Mouse (Mus musculus) heart, adult 8-10 months (tissue): ENCODE measurements around the gene Hist1h2ae. TPM values are rescaled to one million over a fixed set of nuclear protein-coding genes. Genes with fewer than 3 reads are reported as not detected.
A peak's percentile ranks its signal among the peaks of the same experiment; 100 is the strongest.
"Not testable (repeated sequence)": the region's sequence is repeated elsewhere in the genome, so short reads cannot be mapped to it uniquely, and the experiment has no call there.

Experiments
- DNase-seq: peaks from one replicate; pipeline ENCODE4 v3.0.0; 2022; ENCODE audit warnings: low spot score
- total RNA-seq, 4 experiments: library from RNA; stranded (reverse); gene quantifications; 2 replicates each; pipeline ENCODE4 v1.2.4; 2022

The Hist1h2ae gene
- total RNA-seq, 4 experiments from 2014 or later, result 1.4 to 4.9 (median 1.6) TPM; not detected in 1

DNA sequence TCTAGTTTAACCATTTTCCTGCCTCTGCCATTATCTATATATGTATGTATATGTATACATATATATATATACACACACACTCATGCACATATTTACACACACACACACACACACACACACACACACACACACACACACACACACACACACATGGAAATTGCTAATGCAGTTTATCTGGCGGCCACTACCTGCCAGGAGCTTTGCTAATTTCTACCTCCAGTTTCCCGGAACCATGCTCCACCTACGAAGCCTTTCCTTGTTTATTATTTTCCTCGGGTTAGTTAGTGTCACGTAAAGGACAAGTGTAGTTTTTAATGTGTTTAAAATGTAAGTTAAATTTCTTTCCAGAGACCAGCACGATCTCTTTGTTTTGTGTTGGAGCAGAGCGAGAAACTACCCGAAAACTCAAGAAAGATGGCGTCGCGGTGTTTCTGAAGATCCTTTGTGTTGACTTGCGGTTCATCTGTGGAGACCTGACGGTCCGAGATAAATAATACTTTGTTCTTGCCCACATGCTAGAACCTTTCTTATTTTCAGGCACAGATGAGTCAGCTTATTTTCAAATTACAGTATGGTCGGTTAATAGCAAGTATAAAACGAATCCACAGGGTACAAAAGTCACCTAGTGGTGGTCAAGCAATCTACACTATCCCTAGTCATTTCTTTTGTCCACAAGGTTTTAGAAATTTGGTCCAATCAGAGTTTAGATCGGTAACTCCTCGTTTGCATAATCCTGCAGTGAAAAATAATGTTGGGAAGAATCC, 8.1 kb downstream of the Hist1h2ae start:
- no peak for DNase-seq

DNA sequence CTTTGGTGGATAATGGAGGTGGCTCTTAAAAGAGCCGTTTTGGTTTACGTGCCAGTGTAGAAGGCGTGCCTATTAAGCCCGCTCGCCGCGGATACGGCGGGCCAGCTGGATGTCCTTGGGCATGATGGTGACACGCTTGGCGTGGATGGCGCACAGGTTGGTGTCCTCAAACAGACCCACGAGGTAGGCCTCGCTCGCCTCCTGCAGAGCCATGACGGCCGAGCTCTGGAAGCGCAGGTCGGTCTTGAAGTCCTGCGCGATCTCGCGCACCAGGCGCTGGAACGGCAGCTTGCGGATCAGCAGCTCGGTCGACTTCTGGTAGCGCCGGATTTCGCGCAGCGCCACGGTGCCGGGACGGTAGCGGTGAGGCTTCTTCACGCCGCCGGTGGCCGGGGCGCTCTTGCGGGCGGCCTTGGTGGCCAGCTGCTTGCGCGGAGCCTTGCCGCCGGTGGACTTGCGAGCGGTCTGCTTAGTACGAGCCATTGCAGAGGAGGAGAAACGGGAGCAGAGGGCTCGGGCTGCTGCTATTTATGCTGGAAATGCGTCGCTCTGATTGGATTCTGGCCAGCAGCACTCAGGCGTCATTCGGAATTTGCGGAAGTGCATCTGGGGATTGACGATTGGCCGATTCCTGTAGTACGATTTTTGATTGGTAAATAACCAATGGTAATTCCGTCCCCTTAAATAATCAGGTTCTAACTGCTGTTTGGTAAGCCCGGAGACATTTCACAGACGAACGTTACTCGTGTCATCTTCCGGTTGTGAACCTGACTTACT, 8.9 kb downstream of the Hist1h2ae start, which contains the start of gene Hist1h3e:
TSS of gene Hist1h3e (minus strand) at position 487 of the 777 bp plus-strand sequence.
- peak; percentile 95 for DNase-seq

DNA sequence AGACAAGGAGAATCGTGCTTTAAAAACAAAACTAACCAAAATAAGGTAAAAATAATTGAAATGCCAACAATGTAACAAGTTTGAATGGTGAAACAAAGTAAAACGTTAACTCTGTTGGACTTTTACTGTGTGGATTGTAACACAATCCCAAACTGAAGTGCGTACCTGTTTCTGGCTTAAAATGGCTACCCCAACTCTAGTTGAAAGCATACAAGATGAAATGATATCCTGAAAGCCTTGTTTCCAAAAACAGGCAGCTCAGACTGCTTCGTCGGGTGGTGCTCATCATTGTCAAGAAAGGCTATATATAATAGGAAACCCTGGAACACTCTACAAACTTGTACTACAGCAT, 9.5 kb downstream of the Hist1h2ae start:
- DNase-seq, result not testable (repeated sequence)

DNA sequence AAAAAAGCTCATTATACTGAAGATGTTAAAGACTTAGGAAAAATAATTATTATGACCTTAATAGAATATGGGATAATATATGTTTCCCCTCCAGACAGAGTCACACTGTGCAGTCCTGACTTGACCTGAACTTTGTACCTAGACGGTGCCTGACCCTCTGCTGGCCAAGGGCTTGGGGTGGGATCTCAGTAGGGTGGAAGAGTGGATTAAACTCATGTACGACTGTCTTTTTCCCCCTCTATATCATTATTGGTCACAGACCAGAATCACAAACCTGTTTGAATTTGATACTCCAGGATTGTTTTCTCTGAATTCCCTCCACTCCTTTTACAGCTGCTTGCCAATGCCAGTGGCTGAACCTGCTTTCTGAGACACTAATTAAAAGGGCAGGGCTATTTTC, 10.3 kb downstream of the Hist1h2ae start:
- not testable (repeated sequence) for DNase-seq

DNA sequence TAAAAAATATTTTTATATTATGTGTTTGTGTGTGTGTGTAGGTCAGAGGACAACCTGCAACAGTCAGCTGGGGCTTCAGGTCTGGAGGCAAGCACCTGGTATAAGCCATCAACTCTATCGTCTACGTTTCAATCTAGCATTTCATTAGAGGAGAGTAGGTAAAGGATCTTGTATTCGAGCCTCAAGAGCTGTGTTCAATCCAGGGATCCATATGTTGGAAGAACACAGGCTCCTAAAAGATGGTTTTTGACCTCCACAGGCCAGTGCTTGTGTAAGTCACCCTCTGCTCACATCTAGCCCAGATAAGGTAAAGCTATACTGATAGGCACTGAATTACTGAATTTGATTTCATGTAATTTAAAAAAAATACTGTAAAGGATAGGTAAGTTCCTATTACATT, 14.1 kb downstream of the Hist1h2ae start:
- no peak for DNase-seq

DNA sequence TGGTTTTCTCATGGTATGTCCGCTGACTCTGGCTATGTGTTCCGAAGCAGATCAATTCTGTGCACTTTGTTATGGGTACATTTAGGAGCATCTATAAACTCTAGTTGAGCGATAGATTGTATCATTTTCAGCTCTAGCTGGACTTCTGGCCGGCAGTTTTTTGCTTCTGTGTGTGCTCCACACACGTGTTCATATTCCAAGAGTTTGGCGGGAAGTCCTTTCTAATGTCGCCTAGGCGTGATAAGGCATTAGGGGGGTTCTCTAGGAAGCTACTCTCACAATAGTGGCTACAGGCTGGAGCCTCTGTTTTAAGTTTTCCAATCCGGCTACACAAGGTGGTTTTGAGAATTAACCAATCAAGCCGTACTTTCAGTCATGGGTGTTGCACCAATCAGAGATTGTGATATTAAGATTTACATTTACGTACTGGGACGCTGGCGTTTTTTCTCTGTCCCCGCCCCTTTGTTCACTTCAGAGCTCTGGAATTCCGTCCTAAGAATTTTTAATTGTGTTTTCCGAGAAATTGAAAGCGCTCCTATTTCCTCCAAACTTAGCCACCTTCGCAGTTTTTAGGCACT, 15.1 kb downstream of the Hist1h2ae start:
- DNase-seq, result peak; percentile 89

DNA sequence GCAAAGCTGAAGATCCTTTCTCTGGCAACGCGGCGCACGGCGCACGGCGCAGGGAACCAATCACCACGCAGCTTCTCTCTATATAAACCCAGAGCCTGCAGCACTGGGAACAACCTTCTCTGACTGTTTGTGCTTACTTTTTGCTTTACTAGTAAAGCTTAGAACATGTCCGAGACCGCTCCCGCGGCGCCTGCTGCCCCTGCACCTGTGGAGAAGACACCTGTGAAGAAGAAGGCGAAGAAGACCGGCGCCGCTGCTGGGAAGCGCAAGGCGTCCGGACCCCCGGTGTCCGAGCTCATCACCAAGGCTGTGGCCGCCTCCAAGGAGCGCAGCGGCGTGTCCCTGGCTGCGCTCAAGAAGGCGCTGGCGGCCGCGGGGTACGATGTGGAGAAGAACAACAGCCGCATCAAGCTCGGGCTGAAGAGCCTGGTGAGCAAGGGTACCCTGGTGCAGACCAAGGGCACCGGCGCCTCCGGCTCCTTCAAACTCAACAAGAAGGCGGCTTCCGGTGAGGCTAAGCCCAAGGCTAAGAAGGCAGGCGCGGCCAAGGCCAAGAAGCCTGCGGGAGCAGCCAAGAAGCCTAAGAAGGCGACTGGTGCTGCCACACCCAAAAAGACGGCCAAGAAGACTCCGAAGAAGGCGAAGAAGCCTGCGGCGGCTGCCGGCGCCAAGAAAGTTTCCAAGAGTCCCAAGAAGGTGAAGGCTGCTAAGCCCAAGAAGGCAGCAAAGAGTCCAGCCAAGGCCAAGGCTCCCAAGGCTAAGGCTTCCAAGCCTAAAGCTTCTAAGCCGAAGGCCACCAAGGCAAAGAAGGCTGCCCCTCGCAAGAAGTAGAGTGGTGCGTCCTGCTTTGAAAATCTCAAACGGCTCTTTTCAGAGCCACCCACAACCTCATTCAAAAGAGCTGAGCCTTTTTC, 15.8 kb downstream of the Hist1h2ae start:
- peak; percentile 75 for DNase-seq

DNA sequence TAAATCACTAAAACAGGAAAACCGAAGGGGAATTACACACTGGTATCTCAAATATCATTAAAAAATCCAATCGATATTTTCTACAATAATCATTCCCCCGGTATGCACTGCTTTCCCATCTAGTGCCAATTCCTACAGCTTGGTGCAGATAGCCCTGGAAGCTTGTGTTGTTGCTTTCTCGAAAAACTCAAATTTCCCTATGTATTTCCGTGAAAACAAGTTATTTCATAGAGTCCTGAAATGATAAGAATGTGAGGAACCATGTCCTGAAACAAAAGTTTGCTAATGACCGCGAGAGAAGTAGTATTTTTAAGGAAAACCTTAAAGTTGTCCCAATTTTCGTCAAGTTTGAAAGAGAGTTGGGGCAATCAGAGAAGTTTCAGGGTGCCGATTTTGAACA, 16.6 kb downstream of the Hist1h2ae start:
- DNase-seq, result no peak

DNA sequence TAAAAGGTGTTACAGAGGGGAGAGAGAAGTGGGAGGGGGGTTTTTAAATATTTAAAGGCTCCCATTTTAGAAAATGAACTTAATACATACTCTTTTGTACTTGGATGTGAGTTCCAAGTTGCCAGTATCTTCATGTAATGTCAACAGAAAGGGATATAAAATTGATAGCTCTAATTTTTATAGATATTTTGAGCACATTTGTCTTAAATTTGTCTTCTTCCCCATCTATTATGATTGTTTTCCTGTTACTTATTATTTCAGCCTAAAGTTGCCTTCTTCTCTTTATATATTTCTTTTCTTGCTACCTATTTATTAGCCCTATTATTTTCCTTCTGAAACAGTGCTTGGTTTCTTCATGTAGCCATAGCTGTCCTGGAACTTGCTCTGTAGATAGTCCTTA, 18.1 kb downstream of the Hist1h2ae start, which contains the start of gene Hist1h1d:
TSS of gene Hist1h1d (plus strand) at position 301 of the 400 bp plus-strand sequence.
- no peak for DNase-seq

DNA sequence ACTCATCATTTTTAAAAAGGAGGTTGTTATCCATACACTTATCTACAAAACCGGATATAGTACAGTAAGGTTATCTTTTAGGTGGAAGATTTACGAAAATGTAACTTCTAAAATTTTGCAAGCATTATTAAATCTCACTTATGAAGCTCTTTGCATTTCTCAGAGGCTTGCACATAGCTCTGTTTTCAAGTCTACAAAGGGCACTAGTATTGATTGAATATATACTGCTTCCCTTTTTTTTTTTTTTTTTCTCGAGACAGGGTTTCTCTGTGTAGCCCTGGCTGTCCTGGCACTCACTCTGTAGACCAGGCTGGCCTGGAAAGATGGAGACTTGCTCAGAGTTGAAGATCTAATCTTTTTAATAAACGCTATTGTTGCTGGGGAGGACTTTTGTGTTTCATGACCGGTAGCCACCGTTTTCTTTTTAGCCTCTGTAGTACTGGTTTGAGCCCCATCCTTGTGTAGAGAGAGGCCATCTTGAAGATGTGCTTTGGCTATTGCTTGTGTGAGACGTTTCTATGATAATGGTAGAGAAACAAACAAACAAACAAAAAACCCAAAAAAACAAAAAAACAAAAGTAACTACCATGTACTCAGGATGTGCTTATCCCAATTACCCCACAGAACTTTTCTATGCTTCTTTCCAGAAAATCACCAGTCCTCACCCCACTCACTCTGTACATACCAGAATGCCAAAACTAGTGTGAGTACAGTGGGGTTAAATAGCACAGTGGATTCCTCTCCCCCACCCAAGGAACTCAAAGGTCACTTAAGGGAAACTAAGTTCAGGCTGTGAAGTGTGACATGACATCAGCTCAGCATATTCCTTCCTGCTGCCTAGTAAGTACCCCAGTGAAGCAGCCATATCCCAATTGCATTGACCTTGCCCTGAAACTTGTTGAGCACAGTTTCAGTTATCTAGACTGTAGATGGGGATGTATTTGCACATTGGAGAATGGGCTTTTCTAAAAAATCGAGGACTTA, 18.8 kb downstream of the Hist1h2ae start:
- no peak for DNase-seq

DNA sequence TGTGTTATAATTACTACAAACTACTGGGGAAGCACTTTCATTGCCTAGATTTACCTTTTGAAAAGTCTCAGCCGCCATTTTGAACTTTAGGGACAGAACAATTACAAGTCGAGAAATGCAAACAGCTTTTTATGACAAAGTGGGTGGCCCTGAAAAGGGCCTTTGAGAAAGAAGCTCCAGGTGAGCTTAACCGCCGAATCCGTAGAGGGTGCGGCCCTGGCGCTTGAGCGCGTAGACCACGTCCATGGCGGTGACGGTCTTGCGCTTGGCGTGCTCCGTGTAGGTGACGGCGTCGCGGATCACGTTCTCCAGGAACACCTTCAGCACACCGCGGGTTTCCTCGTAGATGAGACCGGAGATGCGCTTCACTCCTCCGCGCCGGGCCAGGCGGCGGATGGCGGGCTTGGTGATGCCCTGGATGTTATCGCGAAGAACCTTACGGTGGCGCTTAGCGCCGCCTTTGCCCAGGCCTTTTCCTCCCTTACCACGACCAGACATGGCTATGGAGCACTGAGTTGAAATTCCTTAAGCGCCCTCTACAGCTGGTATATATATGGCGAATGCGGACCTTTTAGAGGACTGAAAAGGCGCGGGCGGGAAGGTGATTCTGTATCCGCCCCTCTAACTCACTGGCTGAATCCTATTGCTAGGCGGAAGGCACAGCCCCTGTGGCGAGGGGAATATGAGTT, 19.7 kb downstream of the Hist1h2ae start, which contains the start of gene Hist1h4f:
TSS of gene Hist1h4f (minus strand) at position 503 of the 689 bp plus-strand sequence.
- peak; percentile 85 for DNase-seq

DNA sequence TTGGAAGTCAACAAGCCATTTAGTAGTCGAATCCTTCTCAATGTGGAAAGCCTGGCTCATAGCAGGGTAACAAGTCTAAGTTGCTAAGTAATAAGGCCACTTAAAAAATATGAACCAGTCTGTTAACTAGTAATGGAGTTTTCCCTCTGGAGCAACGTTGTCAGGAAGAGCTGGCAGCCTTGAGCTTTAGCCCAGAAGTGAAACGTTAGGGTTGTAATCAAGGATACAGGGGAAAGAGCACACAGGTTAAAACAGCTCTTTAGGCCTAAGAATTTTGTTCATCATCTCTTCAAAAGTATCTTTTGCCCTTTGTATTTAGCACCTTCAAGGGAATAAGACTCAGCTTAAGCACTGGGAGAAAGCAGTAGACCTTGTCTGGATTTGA, 20.3 kb downstream of the Hist1h2ae start:
- DNase-seq, result no peak

DNA sequence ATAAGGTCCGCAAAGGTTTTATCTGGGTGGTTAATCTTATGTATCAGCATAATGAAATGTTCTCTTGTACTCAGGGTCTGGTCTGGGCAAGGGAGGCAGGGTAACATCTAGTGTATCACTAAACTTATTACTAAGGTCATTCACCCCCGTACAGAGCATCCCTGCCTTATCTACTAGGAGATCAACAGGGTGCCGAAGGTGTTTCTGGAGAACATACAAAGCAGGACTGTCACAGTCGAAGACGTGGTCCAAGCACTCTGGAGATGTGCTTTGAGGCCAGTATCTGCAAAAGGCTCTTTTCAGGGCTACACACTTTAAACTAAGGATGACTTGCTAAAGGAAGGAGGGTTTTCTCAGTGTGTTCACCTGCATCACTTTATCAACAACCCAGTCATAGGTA, 24.3 kb downstream of the Hist1h2ae start:
- DNase-seq, result no peak

DNA sequence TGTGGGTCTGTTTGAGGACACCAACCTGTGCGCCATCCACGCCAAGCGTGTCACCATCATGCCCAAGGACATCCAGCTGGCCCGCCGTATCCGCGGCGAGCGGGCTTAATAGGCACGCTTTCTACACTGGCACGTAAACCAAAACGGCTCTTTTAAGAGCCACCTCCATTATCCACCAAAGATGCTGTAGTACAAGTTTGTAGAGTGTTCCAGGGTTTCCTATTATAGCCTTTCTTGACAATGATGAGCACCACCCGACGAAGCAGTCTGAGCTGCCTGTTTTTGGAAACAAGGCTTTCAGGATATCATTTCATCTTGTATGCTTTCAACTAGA, 26.3 kb downstream of the Hist1h2ae start:
- not testable (repeated sequence) for DNase-seq

DNA sequence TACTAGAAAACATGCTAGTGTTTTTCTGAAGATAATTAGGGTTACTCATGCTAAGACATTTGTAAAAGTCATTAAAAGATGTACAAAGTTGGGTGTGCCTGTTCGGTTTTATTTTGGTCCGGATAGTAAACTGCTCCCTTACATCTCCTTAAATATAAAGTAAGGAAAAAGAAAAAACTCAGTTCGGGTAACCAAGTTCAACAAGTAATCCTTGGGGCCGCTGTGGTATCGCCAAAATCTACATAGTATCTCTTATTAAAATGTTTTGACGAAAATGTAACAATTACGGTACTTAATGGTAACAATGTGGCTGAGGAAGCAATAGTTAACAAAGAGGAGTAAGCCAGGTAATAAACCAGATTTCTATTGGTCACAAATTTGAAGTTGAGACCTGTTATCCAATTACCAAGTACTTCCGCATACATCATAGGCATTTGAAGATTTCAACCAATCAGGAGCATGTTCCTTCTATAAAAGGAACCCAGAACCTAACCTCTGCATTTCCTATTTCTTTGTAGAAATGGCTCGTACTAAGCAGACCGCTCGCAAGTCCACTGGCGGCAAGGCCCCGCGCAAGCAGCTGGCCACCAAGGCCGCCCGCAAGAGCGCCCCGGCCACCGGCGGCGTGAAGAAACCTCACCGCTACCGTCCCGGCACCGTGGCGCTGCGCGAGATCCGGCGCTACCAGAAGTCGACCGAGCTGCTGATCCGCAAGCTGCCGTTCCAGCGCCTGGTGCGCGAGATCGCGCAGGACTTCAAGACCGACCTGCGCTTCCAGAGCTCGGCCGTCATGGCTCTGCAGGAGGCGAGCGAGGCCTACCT, 26.8 kb downstream of the Hist1h2ae start, which contains the start of gene Hist1h3f:
TSS of gene Hist1h3f (plus strand) at position 88 of the 822 bp plus-strand sequence.
- DNase-seq, result peak; percentile 96

DNA sequence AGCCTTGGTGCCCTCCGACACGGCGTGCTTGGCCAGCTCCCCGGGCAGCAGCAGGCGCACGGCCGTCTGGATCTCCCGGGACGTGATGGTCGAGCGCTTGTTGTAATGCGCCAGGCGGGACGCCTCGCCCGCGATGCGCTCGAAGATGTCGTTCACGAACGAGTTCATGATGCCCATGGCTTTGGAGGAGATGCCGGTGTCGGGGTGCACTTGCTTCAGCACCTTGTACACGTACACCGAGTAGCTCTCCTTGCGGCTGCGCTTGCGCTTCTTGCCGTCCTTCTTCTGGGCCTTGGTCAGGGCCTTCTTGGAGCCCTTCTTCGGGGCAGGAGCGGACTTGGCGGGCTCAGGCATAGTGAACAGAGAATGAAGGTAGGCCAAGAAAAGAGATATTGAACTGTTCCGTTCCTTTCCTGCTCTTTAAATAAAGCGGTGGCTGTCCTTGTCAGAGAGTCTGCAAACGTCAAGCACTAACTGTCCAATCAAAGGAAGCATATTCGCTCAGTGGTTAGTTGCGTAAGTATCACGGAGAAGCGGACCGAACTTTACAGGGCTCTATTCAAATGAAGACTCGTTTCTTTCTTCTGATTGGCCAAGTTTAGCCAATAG, 27.9 kb downstream of the Hist1h2ae start, which contains the start of gene Hist1h2bh:
TSS of gene Hist1h2bh (minus strand) at position 394 of the 609 bp plus-strand sequence.
- DNase-seq, result peak; percentile 92

DNA sequence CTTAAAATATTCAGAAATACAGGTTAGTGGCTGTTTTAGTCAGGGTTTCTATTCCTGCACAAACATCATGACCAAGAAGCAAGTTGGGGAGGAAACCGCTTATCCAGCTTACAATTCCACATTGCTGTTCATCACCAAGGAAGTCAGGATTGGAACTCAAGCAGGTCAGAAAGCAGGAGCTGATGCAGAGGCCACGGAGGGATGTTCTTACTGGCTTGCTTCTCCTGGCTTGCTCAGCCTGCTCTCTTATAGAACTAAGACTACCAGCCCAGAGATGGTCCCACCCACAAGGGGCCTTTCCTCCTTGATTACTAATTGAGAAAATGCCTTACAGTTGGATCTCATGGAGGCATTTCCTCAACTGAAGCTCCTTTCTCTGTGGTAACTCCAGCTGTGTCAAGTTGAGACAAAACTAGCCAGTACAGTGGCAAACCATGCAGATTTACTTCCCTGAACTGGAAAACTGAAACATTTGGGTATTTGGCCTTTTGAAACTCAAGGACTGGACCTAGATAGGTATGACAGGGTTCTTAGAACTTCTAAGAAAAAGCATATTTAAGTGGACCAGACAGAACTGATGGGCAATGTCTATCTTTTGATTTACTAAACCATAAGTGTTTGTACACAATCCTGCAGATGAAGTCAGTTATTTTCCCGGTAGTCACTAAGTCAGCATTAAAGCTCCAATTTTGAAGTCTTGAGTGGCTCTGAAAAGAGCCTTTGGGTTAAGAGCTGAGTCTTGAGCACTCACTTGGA, 28.6 kb downstream of the Hist1h2ae start:
- not testable (repeated sequence) for DNase-seq
